Mouse (Mus musculus) brain, embryonic 18.5 days (tissue): ENCODE results near the gene Aunip.
"Not testable (repeated sequence)": the region's sequence is repeated elsewhere in the genome, so short reads cannot be mapped to it uniquely, and the experiment has no call there.

Experiments
- DNase-seq: peaks from one replicate; pipeline ENCODE4 v3.0.0-alpha.2; 2012; ENCODE audit warnings: low read depth, low spot score

Gene Aunip

GRCm38 (mm10) chr4:134485151-134485900 lies 25.5 kb upstream of the Aunip start:
- DNase-seq, result no peak

GRCm38 (mm10) chr4:134488211-134488610 lies 22.6 kb upstream of the Aunip start:
- no peak for DNase-seq

- no peak for DNase-seq
Measured at GRCm38 (mm10) chr4:134489986-134490665, 20.7 kb upstream of the Aunip start.

- DNase-seq, result no peak
Measured at GRCm38 (mm10) chr4:134491716-134492115, 19.1 kb upstream of the Aunip start.

GRCm38 (mm10) chr4:134494161-134494560 lies 16.6 kb upstream of the Aunip start:
- not testable (repeated sequence) for DNase-seq

GRCm38 (mm10) chr4:134494780-134495545 lies 15.8 kb upstream of the Aunip start:
- DNase-seq, result no peak

GRCm38 (mm10) chr4:134495546-134495923 lies 15.3 kb upstream of the Aunip start:
- no peak for DNase-seq

GRCm38 (mm10) chr4:134496595-134497210 lies 14.1 kb upstream of the Aunip start, which contains the start of gene Paqr7:
TSS of gene Paqr7 (plus strand) at chr4:134496697.
- DNase-seq, result no peak

GRCm38 (mm10) chr4:134497223-134497622 lies 13.6 kb upstream of the Aunip start:
- DNase-seq, result no peak

GRCm38 (mm10) chr4:134497986-134498731 lies 12.6 kb upstream of the Aunip start:
- DNase-seq, result no peak

- not testable (repeated sequence) for DNase-seq
Measured at GRCm38 (mm10) chr4:134498983-134499382, 11.8 kb upstream of the Aunip start.

GRCm38 (mm10) chr4:134501095-134501494 lies 9.7 kb upstream of the Aunip start:
- no peak for DNase-seq

GRCm38 (mm10) chr4:134503686-134504357 lies 7.0 kb upstream of the Aunip start:
- no peak for DNase-seq

GRCm38 (mm10) chr4:134505303-134505789 lies 5.5 kb upstream of the Aunip start:
- no peak for DNase-seq

- DNase-seq, result no peak
Measured at GRCm38 (mm10) chr4:134505966-134506594, 4.7 kb upstream of the Aunip start.

- DNase-seq, result no peak
Measured at GRCm38 (mm10) chr4:134506713-134507112, 4.1 kb upstream of the Aunip start.

GRCm38 (mm10) chr4:134510396-134510795 lies 403 bp upstream of the Aunip start:
- DNase-seq, result no peak

GRCm38 (mm10) chr4:134511730-134512129 lies 931 bp downstream of the Aunip start:
- DNase-seq, result no peak

GRCm38 (mm10) chr4:134512798-134513197 lies 2.0 kb downstream of the Aunip start:
- no peak for DNase-seq
